Mouse (Mus musculus): ENCODE data around the gene Cygb. TPM values are rescaled to one million over a fixed set of nuclear protein-coding genes. Genes with fewer than 3 reads are reported as not detected.

Cygb gene
- total and polyA plus RNA-seq, 3 experiments = 2.2 to 8.7 TPM; not detected in 1

DNA sequence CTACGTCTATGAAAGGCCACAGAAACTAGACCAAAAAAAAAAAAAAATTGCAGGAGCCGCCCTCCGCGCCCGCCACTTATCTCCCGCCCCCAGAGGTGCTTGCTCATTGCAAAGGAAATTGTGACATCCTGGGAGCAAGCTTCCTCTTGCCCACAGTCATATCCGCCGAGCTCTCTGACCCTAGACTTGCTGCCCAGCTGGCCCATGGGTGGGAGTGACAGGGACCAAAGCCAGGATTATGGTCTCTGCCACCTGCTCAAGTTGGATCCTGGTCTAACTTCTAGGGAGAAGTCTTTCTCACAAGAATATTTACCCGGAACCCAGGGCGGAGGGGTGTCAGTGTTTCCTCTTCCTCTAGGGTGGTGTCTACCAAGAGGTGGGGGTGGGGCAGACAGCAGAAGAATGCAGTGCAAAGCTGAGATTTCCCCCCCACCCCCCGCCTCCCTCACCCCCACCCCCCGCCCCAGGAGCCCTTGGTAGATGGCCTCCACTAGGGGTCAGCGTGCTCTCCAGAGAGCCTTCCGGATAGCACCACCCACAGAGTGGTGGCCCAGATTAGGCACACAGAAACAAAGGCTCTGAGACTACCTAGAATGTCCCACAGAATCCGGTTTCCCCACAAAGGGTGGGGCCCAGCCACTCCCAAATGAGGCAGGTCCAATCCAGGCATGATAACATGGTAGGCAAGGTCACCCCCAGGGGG lies 38.2 kb downstream of the Cygb start (continued):
- TF ChIP-seq KAT2A (conservative IDR thresholded peaks at IDR 0.05; ENCODE audit: low read depth, low read length) (no peak), ELF1 (IDR thresholded peaks at IDR 0.05; ENCODE audit: low read depth, low read length) (peak; percentile 55), MAFK (IDR thresholded peaks at IDR 0.05; ENCODE audit: borderline replicate concordance, low read depth, low read length) (0 out of 2 replicates have a peak, but pooled peaks have one; percentile 20), BHLHE40 (IDR thresholded peaks at IDR 0.05; ENCODE audit: borderline replicate concordance, low read depth, low read length) (peak; percentile 41; the same call in 1 of the 2 replicates), MAZ (IDR thresholded peaks at IDR 0.05; ENCODE audit: low read depth, low read length) (peak; percentile 86), MAX (IDR thresholded peaks at IDR 0.05; ENCODE audit: low read length) (peak; percentile 53; the same call in 1 of the 2 replicates), MYB (IDR thresholded peaks at IDR 0.05; ENCODE audit: low read depth, low read length) (0 out of 2 replicates have a peak, but pooled peaks have one; percentile 36), RAD21 (IDR thresholded peaks at IDR 0.05; ENCODE audit: low read depth, low read length) (no peak), CTCF (IDR thresholded peaks at IDR 0.05 in 2 of 3, conservative IDR thresholded peaks at IDR 0.05 in 1 of 3; ENCODE audit: control insufficient read depth in 1 of 3, insufficient read depth in 1 of 3, low read depth in 2 of 3, low read length in 3 of 3, poor library complexity in 1 of 3, severe bottlenecking in 1 of 3) (peak in 2 of 3 experiments; percentile 24 to 49; a peak in 4 of 6 replicates), NRF1 (IDR thresholded peaks at IDR 0.05; ENCODE audit: insufficient read depth, low read depth, low read length, poor library complexity, severe bottlenecking) (no peak), EP300 (IDR thresholded peaks at IDR 0.05; ENCODE audit: low read depth in 1 of 2, low read length in 2 of 2) (peak; percentile 91 to 95)

DNA sequence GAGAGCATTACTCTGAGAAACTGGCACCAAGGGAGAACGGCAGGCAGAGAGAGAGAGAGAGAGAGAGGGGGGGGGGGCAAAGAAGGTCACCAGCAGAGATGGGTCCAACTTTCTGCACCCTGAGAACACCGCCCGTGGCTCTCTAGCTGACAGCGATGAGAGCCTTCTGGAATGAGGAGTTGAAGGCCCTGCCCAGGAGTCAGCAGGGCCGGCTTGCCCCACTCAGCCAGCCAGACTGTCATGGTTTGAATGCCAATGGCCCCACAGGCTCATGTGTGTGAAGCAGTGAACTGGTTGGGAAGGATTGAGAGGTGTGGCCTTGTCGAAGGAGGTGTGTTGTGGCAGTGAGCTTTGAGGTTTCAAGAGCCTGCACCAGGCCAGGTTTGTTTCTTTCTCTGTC lies 40.9 kb downstream of the Cygb start:
- Histone ChIP-seq H3K4me3 (ENCODE audit: control insufficient read depth in 1 of 2, insufficient read depth in 1 of 2, low read depth in 2 of 2, low read length in 2 of 2) (no peak overlapping the region), H3K79me2 (ENCODE audit: control insufficient read depth, insufficient read depth, low read length, poor library complexity) (no peaks in the 10 kb centered on the region; the same call in 1 of the 2 replicates), H3K27me3 (ENCODE audit: control insufficient read depth in 1 of 2, insufficient read depth in 2 of 2, low read length in 2 of 2) (no peaks in the 10 kb centered on the region), H3K9me3 (replicated peaks; ENCODE audit: insufficient read depth, low read length) (no peaks in the 10 kb centered on the region), H3K9ac (ENCODE audit: control insufficient read depth, low read depth, low read length, poor library complexity, severe bottlenecking) (no peak overlapping the region), H3K4me1 (ENCODE audit: control insufficient read depth in 1 of 2, insufficient read depth in 2 of 2, low read length in 2 of 2) (peaks cover 14 to 26% of the 10 kb centered on the region in 2 experiments), H3K27ac (ENCODE audit: control insufficient read depth, low read depth, low read length) (no peak overlapping the region), H3K36me3 (ENCODE audit: control insufficient read depth in 1 of 2, insufficient read depth in 2 of 2, low read length in 2 of 2) (peaks cover 0 to 20% of the 10 kb centered on the region in 2 experiments; a peak in 3 of 4 replicates)
- no peak for DNase-seq (ENCODE audit: low read depth, low spot score)
- TF ChIP-seq KAT2A (conservative IDR thresholded peaks at IDR 0.05; ENCODE audit: low read depth, low read length) (no peak), MEF2A (IDR thresholded peaks at IDR 0.05; ENCODE audit: extremely low read depth, insufficient replicate concordance, low read depth, low read length, poor library complexity, severe bottlenecking) (no peak), HCFC1 (IDR thresholded peaks at IDR 0.05; ENCODE audit: low read depth, low read length) (no peak), POLR2A (IDR thresholded peaks at IDR 0.05; ENCODE audit: control insufficient read depth in 1 of 2, insufficient read depth in 1 of 2, low read depth in 1 of 2, low read length in 2 of 2, poor library complexity in 1 of 2) (no peak), CHD2 (IDR thresholded peaks at IDR 0.05; ENCODE audit: low read length) (no peak), JUND (IDR thresholded peaks at IDR 0.05; ENCODE audit: low read depth, low read length) (no peak), USF1 (IDR thresholded peaks at IDR 0.05; ENCODE audit: low read depth, low read length) (no peak), ELF1 (IDR thresholded peaks at IDR 0.05; ENCODE audit: low read depth, low read length) (no peak), NRF1 (IDR thresholded peaks at IDR 0.05; ENCODE audit: insufficient read depth, low read depth, low read length, poor library complexity, severe bottlenecking) (no peak), ZKSCAN1 (IDR thresholded peaks at IDR 0.05; ENCODE audit: low read depth, low read length) (no peak), MXI1 (IDR thresholded peaks at IDR 0.05; ENCODE audit: low read depth, low read length) (no peak), POLR2AphosphoS2 (IDR thresholded peaks at IDR 0.05; ENCODE audit: low read length) (no peak), BHLHE40 (IDR thresholded peaks at IDR 0.05; ENCODE audit: borderline replicate concordance, low read depth, low read length) (no peak), TAL1 (IDR thresholded peaks at IDR 0.05; ENCODE audit: low read length) (no peak), ZMIZ1 (IDR thresholded peaks at IDR 0.05; ENCODE audit: low read depth, low read length) (no peak), EP300 (IDR thresholded peaks at IDR 0.05; ENCODE audit: low read depth in 1 of 2, low read length in 2 of 2) (no peak), TCF12 (IDR thresholded peaks at IDR 0.05; ENCODE audit: low read depth, low read length) (no peak), TBP (IDR thresholded peaks at IDR 0.05; ENCODE audit: low read depth, low read length) (no peak)
